Mouse (Mus musculus): ENCODE results near the gene Gstp3.
A peak's percentile ranks its signal among the peaks of the same experiment; 100 is the strongest.

DNA sequence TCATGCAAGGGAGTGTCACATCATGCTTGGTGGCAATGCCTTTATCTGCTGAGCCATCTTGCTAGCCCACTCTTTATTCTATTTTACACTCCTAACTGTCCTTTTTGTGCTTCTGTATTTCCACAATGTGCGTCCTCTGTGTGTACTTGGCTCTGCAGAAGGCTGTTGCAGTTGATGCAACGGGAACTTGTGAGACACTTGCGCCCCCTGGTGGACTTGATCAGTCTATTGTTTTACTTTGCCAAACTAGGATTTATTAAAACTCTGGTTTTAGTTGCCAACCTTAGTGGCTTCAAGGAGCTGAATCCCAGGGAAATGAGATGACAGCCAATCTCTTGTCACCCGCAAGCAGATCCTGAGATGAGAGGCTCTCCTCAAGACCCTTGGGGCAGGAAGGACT is 11.5 kb downstream of the Gstp3 start:
- TF ChIP-seq CTCF (conservative IDR thresholded peaks at IDR 0.05; ENCODE audit: insufficient read depth, insufficient read length, low read depth, low read length): peak; percentile 84
- TF ChIP-seq POLR2A (IDR thresholded peaks at IDR 0.05; ENCODE audit: low read depth, low read length): no peak

All from kidney, adult 2 months (tissue).